In genomic region chr4:44233713-44234003, GRCm38 (mm10) we compare ENCODE assay signal across 8 mouse cellular contexts. TPM values are rescaled to one million over a fixed set of nuclear protein-coding genes. Genes with fewer than 3 reads are reported as not detected.
DNase-seq lines count a peak whose midpoint lies in the region; ATAC-seq and TF ChIP-seq lines count a peak whose summit lies in the region.

Rnf38 (minus strand) TSS chr4:44233789.

- no peak for DNase-seq in kidney, adult 2 months
- DNase-seq in kidney, adult 18-20 months = no peak
- DNase-seq in adrenal gland, adult 8-10 months = no peak
- DNase-seq in gastrocnemius, adult 2 months = no peak
- no peak for DNase-seq in hindbrain, postnatal 0 days (ENCODE audit: low spot score)
- DNase-seq in frontal cortex, postnatal 36 days (ENCODE audit: low spot score in 2 of 2) = no peak
- DNase-seq in Muller cell, postnatal 12 days (ENCODE audit: inconsistent ontology term) = no peak

- peak within 1 kb of the TSS; percentile 85 for H3K27ac ChIP-seq in kidney, adult 2 months (ENCODE audit: insufficient read depth, low read depth, low read length)
- H3K27ac ChIP-seq in gastrocnemius, adult 2 months = peak within 1 kb of the TSS; percentile 94
- H3K27ac ChIP-seq in hindbrain, postnatal 0 days = peak within 1 kb of the TSS; percentile 86

- H3K4me2 ChIP-seq in hindbrain, postnatal 0 days (ENCODE audit: low read depth, low read length) = peak within 1 kb of the TSS; percentile 82

- H3K27me3 ChIP-seq in kidney, adult 2 months (replicated peaks; ENCODE audit: control insufficient read depth, insufficient read depth, low read length) = no peaks in the 10 kb centered on the region
- no peaks in the 10 kb centered on the region for H3K27me3 ChIP-seq in hindbrain, postnatal 0 days (ENCODE audit: insufficient read depth, low read length)

- WGBS in kidney, adult 2 months = 8% methylated on average over 60 of the region's 61 CpGs
- under 1% methylated on average over 27 of the region's 61 CpGs for WGBS in hindbrain, postnatal 0 days

- no peak for TF ChIP-seq CTCF in kidney, adult 2 months (conservative IDR thresholded peaks at IDR 0.05; ENCODE audit: insufficient read depth, insufficient read length, low read depth, low read length)
- no peak for TF ChIP-seq CTCF in gastrocnemius, adult 2 months (IDR thresholded peaks at IDR 0.05)
- no peak for TF ChIP-seq CTCF in hindbrain, postnatal 0 days (IDR thresholded peaks at IDR 0.05; ENCODE audit: low read depth)

- H3K4me3 ChIP-seq in kidney, adult 2 months (ENCODE audit: insufficient read depth, low read depth, low read length) = peak within 1 kb of the TSS; percentile 98
- H3K4me3 ChIP-seq in gastrocnemius, adult 2 months = peak within 1 kb of the TSS; percentile 82
- H3K4me3 ChIP-seq in hindbrain, postnatal 0 days (ENCODE audit: low read length) = peak within 1 kb of the TSS; percentile 74

- no peak for TF ChIP-seq POLR2A in kidney, adult 2 months (IDR thresholded peaks at IDR 0.05; ENCODE audit: low read depth, low read length)

- 0 out of 2 replicates have a peak, but pooled peaks cover 7% of the 10 kb centered on the region for H3K4me1 ChIP-seq in kidney, adult 2 months (ENCODE audit: control insufficient read depth, insufficient read depth, low read length)
- H3K4me1 ChIP-seq in hindbrain, postnatal 0 days (ENCODE audit: insufficient read depth, low read length) = peaks cover 7% of the 10 kb centered on the region; the same call in 1 of the 2 replicates

- H3K9me3 ChIP-seq in hindbrain, postnatal 0 days (ENCODE audit: low read length) = no peaks in the 10 kb centered on the region

- H3K36me3 ChIP-seq in kidney, adult 2 months (ENCODE audit: control insufficient read depth, insufficient read depth, low read length) = no peaks in the 10 kb centered on the region
- no peaks in the 10 kb centered on the region for H3K36me3 ChIP-seq in hindbrain, postnatal 0 days (ENCODE audit: insufficient read depth, low read length)

- peak within 1 kb of the TSS; percentile 81 for H3K9ac ChIP-seq in hindbrain, postnatal 0 days (replicated peaks; ENCODE audit: low read length)

- ATAC-seq in hindbrain, postnatal 0 days = no peak
- ATAC-seq in megakaryocyte, adult 5-6 weeks (ENCODE audit: poor library complexity, severe bottlenecking) = no peak

- intact Hi-C loops in gastrocnemius, adult 2 months (cut with DNase I) = loop anchor here (2.0 kb wide), 1 partner anchor 65 kb away; no protein-coding TSS in a partner anchor

RNA-seq across cellular contexts. Expression of gene Rnf38, which starts in this region (rescaled TPM):
- 69.9 and 72.6 TPM in 2 replicates for polyA plus RNA-seq in kidney, adult 2 months (2012; rRNA removed)
- 10 to 100 TPM; 34.0 to 51.1 (median 40.4) TPM for total RNA-seq in adrenal gland, adult 8-10 months (2022)
- 10 to 100 TPM; 12.3 to 15.9 TPM for total RNA-seq in gastrocnemius, adult 2 months (2021)
- total RNA-seq in hindbrain, postnatal 0 days (2014; rRNA removed) = 82.3 and 96.3 TPM in 2 replicates
- 14.1 and 15.6 TPM in 2 replicates for polyA plus RNA-seq in hindbrain, postnatal 0 days (2015; fragmentation: Nextera tagmentation; extraction: Ambion mirVana)
- 166 and 192 TPM in 2 replicates for total RNA-seq in megakaryocyte, adult 5-6 weeks (2015)
- total RNA-seq in megakaryocyte, adult 5-6 weeks (2017) = 58.9 and 66.4 TPM in 2 replicates
